Mouse (Mus musculus): ENCODE results near the gene St6galnac3.
A peak's percentile ranks its signal among the peaks of the same experiment; 100 is the strongest.
"Not testable (repeated sequence)": the region's sequence is repeated elsewhere in the genome, so short reads cannot be mapped to it uniquely, and the experiment has no call there.

The St6galnac3 gene

DNA sequence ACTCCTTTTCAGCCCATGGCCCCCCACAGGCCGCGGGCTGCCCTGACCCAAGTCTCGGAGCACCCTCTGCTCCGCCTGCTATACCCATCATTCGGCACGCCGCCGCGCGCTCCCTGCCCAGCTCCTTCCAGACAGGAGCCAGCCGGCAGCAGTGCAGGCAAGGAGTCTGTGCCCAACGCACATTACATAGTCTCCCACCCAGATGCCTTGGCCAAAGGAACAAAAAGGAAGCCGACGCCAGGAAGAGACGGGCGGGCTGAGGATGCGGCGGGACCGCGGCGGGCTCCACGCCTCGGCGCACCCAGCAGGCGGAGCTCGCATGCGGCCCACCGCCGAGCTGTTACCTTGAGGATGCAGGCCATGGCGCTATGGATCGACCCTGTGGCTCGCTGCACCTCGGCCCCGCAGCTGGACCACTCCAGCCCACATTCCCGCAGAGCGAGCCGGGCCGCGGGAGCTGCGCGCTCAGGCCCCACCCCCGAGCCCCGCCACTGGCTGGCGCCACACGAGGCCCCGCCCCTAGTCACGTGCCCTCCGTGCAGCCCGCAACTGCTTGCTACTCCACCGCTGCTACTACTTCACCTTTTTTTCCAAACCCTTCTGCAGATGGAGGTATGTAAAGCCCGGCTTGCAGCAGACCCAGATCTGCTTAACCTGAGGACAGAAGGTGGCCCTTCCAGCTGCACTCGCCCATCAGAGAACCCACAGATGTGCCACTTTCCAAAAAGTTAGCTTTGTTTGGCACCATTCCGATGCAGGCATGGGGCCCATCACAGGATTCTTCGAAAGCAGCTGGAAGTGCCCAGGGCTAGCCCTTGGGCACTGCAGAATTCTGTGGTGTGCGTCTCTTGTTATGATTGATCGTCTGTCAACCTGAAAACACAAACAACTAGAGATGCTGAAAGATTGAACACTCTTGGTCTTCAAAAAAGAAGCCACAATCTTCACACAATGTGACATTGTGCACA, at the start of gene St6galnac3:
Gene St6galnac3 (minus strand): TSS at position 474 of the 968 bp plus-strand sequence.
- peak; percentile 51 to 77 for DNase-seq (ENCODE audit: low spot score in 2 of 2)

GRCm38 (mm10) chr3:153774568-153774967, 49.6 kb upstream of the St6galnac3 start:
- no peak for DNase-seq (ENCODE audit: low spot score in 2 of 2)

GRCm38 (mm10) chr3:153771479-153771878, 46.5 kb upstream of the St6galnac3 start:
- DNase-seq (ENCODE audit: low spot score in 2 of 2) = no peak

DNA sequence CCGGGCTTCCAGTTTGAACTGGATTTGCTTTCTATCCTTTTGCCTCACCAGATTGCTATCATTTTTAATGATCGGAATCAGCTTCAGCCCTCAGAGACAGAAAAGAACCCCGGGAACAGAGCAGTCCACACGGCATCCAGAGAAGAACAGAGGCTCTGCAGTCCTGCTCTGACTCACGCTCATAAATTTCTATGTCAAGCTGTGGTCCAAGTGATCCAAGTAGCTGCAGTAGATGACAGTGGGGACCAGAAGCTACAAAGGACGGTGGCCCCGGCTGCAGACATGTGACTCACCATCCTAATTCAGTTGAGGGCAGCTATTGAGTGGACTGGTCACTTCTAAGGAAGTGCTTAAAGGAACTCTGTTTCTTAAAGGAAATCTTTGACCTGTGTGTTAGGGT, 45.6 kb upstream of the St6galnac3 start:
- DNase-seq (ENCODE audit: low spot score in 2 of 2) = no peak

DNA sequence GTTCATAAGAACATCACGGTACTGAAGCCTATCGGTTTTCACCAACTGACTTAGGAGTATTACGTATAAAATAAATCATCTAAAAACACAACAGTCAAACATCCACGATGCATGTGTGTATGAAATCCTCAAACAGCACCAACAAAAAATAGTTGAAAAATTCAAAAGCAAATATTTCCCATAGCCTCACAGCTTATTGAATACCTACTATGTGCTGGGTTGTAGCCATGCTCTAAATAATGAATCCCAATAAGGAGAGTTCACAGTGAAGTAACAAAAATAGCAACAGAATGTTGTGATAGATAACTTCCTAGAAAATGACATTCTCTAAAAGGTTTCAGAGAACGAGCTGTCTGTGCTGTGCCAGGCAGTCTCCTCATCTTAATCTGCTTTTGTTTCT, 44.2 kb upstream of the St6galnac3 start:
- DNase-seq (ENCODE audit: low spot score in 2 of 2) = no peak

- DNase-seq (ENCODE audit: low spot score in 2 of 2) = no peak
Measured at GRCm38 (mm10) chr3:153765171-153765570, 40.2 kb upstream of the St6galnac3 start.

- DNase-seq (ENCODE audit: low spot score in 2 of 2) = no peak
Measured at GRCm38 (mm10) chr3:153764760-153765159, 39.8 kb upstream of the St6galnac3 start.

- DNase-seq (ENCODE audit: low spot score in 2 of 2) = no peak
Measured at GRCm38 (mm10) chr3:153761171-153761570, 36.2 kb upstream of the St6galnac3 start.

DNA sequence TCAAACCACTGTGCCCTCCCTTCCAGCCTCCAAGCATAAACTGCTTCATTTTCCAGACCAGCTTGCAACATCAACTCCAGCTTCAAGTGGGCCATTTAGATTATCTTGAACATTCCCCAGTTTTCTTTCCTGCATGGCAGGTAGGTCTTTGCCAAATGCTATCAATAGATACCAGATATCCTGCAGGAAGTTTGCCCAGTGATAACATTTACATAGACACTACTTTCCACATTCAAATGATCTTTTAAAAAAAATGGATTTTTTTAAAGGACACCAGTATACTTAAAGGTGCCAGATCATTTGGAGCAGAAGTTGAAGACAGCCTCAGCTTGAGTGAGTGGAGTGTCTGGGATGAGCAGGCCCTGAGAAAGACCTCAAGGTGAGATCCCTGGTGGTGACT, 34.3 kb upstream of the St6galnac3 start:
- no peak for DNase-seq (ENCODE audit: low spot score in 2 of 2)

GRCm38 (mm10) chr3:153756500-153756996, 31.6 kb upstream of the St6galnac3 start:
- no peak for DNase-seq (ENCODE audit: low spot score in 2 of 2)

- DNase-seq (ENCODE audit: low spot score in 2 of 2) = not testable (repeated sequence)
Measured at GRCm38 (mm10) chr3:153755785-153756326, 30.9 kb upstream of the St6galnac3 start.

DNA sequence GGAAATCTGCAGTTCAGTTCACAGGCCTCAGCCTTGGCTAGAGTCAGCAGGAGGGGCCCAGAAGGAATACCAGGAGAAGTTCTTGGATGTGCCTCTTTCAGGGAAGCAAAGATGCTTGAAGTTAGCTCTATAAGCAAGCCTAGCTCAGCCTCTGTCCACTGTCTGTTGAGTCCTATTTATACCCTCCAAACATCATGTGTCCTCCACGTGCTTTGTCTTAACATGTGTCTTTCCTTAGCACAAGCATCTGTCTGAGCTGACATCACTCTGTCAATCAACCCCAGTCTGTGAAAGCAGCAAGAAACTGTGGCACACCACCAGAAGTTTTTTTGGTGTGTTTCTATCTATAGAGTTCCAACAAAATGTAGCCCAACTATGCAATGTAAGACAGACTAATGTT, 26.5 kb upstream of the St6galnac3 start:
- DNase-seq (ENCODE audit: low spot score in 2 of 2) = no peak

GRCm38 (mm10) chr3:153749359-153749758, 24.4 kb upstream of the St6galnac3 start:
- DNase-seq (ENCODE audit: low spot score in 2 of 2) = no peak

DNA sequence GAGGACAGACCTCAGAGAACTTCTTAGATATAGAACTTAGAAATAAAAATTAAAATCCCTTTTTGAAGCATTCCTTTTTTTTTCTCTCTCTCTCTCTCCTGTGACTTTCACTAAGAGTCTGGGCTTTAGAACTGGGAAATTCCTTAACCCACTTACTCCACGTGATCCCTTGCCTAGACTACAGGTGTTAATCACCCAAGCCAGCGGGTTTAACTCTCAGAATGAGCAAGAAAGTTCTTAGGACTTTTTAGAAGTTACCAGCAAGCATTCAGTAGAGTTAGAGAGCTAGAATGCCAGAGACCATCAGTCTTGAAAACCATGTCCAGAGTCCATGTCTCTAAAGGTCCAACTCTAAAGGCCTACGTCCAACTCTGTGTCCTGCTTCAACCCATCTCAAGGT, 23.3 kb upstream of the St6galnac3 start:
- no peak for DNase-seq (ENCODE audit: low spot score in 2 of 2)

- DNase-seq (ENCODE audit: low spot score in 2 of 2) = no peak
Measured at GRCm38 (mm10) chr3:153745099-153745498, 20.1 kb upstream of the St6galnac3 start.

DNA sequence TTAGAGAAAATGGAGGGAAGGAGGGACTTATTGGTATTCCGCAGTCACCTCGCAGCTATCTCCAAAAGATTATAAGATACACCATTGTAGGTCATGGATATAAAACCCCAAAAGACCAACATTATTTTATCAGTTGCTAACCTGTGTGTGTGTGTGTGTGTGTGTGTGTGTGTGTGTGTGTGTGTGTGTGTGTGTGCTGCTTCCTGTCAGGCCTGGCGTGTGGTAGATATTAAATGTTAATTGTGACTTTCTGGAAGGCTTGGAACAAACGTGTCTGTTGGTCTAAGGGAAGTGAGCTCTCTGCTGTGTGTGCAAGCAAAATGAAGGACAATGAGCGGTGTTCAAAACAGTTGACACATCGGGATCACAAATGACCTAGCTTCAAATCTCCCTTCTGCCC, 19.5 kb upstream of the St6galnac3 start:
- DNase-seq (ENCODE audit: low spot score in 2 of 2) = no peak

- no peak for DNase-seq (ENCODE audit: low spot score in 2 of 2)
Measured at GRCm38 (mm10) chr3:153741800-153742199, 16.8 kb upstream of the St6galnac3 start.

DNA sequence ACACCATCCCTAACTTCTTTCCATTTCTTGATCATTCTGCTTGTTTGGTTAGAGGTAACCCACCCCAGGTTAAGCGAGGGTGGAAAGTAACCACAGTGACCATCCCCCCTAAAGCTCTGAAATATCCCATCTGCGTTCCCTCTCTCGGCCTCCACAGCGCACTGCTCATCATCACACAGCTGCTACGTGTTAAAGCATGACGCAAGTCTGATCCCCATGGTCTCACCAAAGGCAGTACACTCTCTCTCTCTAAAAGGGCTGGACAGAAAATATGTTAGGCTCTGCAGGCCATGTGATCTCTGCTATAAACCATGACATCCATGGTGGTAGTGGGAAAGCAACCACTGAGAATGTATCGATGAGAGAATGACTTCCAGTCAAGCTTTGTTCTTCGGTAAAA, 14.4 kb upstream of the St6galnac3 start:
- no peak for DNase-seq (ENCODE audit: low spot score in 2 of 2)

GRCm38 (mm10) chr3:153738421-153738820, 13.4 kb upstream of the St6galnac3 start:
- no peak for DNase-seq (ENCODE audit: low spot score in 2 of 2)

GRCm38 (mm10) chr3:153736756-153737280, 11.8 kb upstream of the St6galnac3 start:
- peak in 1 of 2 experiments; percentile 42 for DNase-seq (ENCODE audit: low spot score in 2 of 2)

DNA sequence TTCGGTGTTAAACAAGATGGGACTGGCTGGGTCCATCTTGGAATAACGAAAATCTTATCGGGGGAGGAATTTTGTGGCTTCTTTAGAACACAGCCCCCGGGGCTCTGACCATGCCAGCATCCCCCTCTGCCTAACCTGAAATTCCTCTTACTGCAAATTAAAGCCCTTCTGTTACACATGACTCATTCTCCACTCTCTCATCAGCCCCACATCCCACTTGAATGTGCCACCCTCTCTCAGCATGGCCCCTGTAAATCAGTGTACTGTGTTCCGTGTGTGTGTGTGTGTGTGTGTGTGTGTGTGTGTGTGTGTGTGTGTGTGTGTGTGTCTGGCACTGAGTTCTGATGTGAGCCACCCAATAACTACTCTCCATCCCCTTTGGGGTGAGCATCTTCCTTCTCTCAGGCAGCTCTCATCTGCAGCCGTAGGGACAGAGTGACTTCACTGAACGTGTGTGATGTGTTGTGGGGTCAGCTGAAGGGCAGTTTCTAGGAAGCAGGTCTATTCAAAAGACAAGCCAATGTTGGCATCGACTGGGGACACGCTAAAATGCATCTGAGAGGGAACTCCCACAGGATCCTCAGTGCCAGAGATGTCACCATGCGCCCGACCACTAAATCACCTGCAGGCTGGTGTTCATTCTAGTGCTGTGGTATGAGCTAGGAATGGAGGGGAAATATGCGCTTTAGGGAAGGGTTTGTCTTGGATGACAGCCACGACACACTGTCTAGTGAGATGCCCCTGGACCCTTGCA, 11.0 kb upstream of the St6galnac3 start:
- DNase-seq (ENCODE audit: low spot score in 2 of 2) = peak in 1 of 2 experiments; percentile 11

DNA sequence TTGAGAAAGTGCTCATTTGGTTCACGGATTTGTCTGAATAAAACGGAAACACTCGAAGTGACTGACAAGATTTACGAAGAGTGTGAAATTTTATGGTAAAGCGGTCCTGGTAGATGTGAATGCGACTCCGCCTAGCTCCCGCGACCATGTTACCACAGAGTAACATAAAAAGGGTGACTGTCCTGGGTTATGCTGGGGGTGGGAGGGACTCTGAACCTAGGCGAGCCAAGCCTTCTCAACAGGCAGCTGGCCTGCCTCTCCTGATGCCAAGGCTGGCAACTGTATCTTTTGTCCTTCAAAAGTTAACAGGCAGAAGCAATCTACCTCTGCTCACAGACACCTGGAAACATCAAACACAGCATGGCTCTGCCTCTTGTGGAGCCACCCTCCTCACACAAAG, 9.8 kb upstream of the St6galnac3 start:
- no peak for DNase-seq (ENCODE audit: low spot score in 2 of 2)
